Mouse (Mus musculus): Measurements from ENCODE around the gene Gpsm3. TPM values are rescaled to one million over a fixed set of nuclear protein-coding genes. Genes with fewer than 3 reads are reported as not detected.
"Not testable (repeated sequence)": the region's sequence is repeated elsewhere in the genome, so short reads cannot be mapped to it uniquely, and the experiment has no call there.

Gpsm3 gene
- total RNA-seq (2021) (1 to 10 TPM; 4.3 to 7.4 TPM), polyA plus RNA-seq (2012; rRNA removed) (8.0 and 10.0 TPM in 2 replicates)
- long read RNA-seq, partial matches to known transcripts, result 0 of 1 reads
- long read RNA-seq, other reads (novel, unspliced or antisense), result 0 of 1 reads

DNA sequence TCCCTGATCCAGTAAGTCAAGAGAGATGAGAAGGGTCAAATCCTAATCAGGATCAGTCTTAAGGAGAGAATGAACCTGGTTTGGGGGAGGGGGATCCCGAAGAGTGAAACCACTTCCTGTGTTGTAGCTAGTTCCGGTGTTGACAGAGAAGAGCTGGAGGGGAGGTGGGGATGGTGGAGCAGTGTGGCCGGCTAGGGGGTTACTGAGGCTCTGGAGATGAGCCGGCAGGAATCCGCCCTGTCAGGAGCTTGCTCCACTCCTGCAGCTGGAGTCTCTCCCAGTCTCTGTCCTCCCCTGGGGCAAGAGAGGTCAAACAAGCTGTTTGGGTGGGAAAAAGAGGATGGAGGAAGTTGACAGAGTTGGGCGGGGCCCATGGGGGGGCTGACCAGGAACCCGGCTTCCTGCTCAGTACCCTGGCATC is at the start of gene Gpsm3:
Gene Gpsm3 (plus strand): TSS at position 126 of the 421 bp plus-strand sequence.
- peak; percentile 54 for DNase-seq

DNA sequence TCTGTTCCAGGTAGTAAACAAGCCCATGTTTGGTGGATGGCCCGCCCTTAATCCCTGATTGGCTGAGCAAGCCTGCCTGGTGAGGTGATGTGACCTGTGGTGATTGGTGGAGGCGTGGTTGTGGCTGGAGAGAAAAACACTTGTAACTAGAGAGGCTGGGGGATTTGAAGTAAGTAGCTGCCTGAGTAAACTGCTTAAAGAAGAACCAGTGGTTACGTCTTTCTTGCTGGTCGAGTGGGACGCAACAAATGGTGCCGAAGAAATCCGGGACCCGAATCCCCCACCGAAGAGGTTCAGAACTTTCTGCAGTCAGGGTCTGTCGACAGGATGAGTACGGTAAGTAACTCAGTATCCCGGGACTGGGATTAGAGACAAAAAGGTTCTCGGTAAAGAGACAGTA is 46.0 kb upstream of the Gpsm3 start:
- DNase-seq, result not testable (repeated sequence)

DNA sequence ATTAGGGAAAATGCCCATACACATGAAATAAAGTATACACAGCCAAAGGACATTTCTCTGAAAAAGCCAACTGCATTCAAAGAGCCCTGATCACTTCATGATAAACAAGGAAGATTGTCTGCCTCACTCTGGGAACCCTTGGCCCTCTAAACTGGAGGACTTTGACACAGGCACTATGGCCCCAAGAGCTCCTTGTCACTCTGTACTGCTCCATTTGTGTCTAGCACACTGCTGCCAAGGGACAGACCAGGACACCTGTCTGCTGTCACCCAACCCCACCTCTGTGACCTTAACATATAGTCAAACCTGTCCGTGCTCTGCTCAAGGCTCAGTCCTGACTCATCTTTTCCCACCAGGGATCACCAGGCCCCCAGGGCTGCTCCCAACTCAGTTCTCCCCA is 42.8 kb upstream of the Gpsm3 start:
- DNase-seq, result no peak

DNA sequence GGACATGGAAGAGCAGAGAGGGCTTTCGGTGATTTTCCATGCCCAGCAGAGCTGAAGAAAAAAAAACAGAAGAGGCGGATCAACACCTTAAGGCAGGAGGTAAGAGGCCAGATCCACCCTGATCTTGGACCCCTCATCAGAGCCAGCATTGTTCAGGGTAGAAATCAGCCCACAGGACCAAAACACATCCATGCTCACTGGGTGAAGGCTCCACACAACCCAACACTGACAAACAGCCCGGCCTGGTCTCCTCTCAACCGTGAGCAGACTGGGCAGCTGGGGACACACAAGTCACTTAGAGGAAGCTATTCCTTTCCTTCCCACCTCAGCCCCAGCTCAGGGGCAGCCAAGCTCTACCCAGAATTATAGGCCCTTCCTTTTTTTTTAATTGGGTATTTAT is 42.0 kb upstream of the Gpsm3 start:
- no peak for DNase-seq

DNA sequence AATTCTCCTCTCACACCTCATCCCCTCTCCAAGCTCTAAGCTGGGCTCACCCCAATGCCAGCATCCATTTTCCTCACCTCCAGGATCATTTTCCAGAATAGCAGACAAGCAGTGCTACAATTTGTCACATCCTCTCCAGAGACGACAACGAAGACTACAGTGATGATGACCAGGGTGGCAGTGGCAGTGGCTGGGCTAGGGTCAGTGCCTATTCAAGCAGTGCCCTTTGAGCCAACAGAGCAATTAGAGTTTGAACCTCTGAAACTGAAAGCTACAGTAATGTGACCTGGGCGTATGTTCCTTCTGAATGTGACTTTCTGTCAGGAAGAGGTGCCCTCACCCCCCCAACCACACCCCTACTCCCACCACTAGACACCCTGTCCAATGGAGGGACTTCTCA is 40.5 kb upstream of the Gpsm3 start:
- no peak for DNase-seq

DNA sequence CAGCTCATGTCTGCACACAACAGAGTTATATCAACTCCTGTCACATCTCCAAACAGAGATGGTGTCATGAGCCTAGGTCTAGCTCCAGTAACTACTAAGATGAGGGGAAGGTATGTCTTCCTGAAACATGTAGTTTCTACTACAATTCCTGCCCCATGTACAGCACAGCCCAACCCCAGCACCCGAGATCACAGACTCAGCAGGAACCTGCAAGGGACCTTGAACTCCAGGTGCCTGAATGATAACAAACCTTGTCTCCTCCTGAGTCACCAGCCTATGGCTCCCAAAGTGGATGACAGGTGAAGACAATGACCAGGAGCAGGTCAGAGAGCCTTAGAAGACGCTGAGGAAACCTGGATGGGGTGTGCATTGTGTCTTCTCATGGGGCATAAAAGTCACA is 39.8 kb upstream of the Gpsm3 start:
- no peak for DNase-seq

DNA sequence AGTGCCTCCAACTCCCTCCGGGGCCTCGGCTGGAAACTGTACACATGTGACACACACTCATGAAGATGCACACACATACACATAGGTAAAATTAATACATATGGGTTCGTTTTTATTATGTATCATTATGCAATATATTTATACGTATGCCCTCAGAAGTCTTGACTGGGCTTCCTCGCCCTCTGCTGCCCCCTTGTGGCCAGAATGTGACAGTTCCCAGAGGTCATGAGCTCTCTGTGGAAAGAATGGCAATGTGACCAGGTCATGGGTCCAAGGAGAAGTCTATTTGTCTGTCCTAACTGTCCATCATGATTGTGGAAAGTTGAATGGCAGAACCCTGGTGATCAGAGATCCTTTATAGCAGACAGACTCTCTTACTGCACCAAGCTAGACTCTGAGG is 34.1 kb upstream of the Gpsm3 start:
- peak; percentile 82 for DNase-seq

DNA sequence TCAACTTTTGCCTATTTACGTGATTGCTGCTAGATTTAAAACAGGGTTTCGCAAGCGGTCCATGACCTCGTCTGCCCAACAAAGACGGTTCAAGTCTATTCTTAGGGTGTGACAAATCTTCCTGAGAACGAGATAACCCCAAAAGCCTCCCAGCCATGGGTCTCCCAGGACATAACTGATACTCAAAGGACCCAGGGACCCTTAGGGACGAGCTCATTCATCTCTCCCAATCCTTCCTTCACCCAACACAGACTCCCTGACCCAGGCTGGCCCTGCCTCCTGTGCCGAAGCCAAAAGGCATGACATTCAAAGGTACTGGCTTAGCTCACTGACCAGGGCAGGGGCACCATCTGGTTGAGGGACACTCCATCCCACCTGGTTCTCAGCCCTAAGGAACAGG is 33.2 kb upstream of the Gpsm3 start:
- peak; percentile 45 for DNase-seq

DNA sequence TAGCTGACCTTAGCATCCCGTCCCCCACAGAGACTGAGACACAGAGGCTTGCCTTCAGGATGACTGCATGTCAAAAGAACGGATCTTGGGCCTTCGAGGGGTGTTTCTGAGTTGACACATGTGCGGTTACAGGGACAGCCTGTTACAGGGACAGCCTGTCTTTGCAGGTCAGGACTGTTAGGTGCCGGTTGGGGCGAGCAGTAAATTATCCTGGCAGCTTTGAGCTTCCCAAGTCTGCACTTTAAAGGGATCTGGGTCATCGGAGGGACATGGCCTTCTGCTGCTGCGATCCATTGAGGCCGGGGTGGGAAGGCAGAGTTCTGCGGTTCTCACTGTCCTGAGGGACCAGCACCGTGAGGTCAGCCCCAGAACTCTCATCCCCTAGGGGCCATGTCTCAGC is 32.2 kb upstream of the Gpsm3 start:
- no peak for DNase-seq

DNA sequence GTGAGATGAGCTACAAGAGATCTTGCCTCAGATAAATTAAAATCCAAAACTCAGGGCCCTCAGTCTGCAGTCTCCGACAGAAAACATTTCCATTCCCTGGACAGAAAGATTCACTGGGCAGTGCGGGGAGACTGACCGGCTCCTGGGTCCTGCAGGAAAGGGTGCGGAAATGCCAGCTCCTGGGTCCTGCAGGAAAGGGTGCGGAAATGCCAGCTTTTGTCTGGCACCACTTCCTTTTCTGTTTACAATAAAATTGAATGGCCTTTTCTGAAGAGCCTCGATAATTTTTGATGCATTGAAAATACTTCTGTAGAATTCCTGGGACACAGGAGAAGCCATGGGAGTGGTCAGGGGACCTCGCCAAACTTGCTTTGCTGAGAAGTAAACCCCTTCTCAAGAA is 30.5 kb upstream of the Gpsm3 start:
- DNase-seq, result no peak

DNA sequence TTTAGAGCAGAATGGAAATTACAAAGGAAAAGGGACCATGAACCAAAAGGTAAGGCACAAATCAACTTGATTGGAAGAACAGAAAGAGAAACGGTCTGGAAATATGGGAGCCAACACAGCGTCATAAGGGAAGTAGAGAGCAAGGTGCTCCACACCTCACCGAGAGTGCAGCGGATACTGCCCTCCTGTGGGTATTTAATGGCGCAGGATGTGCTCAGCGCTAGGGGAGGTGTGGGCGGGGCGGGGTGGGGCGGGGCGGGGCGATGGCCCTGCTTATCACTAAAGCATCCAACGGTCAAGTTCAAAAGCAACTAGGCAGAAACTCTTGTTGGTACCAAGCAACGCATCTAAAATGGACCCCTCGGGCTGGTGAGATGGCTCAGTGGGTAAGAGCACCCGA is 29.7 kb upstream of the Gpsm3 start:
- DNase-seq, result no peak

DNA sequence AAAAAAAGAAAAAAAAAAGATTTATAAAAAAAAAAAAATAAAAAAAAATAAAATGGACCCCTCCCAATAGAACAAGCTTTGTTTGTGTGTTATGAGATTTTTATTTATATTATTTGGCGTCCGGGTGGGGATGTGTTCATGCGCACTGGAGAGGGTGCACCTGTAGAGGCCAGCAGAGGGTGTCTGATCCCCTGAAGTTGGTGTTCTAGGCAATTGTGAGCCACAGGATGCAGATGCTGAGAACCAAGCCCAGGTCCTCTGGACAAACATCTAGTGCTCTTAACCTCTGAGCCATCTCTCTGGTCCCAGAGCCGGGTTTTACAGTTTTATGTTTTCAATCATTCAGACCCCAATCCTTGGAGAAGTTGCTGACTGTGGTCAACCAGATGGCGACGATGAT is 29.2 kb upstream of the Gpsm3 start:
- no peak for DNase-seq

DNA sequence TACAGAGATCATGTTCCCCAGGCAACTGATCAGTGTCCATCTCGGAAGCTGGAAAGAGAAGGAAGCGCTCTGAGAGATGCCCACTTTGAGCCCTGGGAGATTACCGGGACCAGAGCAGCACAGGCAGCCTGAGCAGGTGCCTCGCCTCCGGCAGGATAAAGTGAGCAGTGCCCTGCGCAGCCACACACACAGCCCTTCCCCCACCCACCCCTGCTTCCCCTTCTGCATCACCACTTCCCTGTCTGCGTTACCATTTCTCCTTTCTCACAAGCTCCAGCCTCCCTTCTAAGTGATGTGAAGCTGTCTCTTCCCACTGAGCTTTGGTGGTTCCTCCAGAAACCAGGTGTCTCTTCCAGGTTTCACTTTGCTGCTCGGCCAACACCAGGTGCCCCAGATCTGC is 28.4 kb upstream of the Gpsm3 start:
- no peak for DNase-seq

DNA sequence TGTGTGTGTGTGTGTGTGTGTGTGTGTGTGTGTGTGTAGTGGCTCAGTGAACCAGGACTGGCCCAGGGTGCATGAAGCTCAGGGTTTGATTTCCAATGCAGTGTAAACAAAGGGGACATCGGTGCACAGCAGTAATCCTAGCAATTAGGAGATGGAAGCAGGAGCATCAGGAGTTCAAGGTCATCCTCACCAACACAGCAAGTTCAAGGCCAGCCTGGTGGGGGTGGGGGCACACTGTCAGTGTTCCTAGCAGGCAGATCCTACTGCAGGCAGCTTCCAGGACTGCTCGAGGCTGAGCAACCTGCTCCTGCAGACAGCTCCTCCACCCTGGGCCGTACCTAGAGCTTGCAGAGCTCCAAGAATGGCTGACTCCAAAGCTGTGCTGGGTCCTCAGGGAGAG is 27.0 kb upstream of the Gpsm3 start:
- DNase-seq, result no peak

DNA sequence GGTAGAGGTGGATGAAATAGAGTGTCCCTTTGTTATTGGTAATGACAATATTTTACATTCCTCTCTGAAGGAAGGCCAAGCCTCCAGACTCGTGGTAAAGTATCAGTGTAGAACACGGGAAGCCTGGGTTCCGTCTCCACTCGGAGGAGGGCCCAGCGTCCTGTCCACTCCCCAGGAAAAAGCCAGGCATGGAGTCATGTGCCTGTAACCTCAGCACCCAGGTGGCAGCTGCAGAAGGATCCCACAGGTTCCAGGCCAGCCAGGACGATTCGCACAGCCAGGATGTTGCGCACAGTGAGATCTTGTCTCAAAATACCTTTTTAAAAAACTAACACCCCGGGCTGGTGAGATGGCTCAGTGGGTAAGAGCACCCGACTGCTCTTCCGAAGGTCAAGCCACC is 26.3 kb upstream of the Gpsm3 start:
- DNase-seq, result no peak

DNA sequence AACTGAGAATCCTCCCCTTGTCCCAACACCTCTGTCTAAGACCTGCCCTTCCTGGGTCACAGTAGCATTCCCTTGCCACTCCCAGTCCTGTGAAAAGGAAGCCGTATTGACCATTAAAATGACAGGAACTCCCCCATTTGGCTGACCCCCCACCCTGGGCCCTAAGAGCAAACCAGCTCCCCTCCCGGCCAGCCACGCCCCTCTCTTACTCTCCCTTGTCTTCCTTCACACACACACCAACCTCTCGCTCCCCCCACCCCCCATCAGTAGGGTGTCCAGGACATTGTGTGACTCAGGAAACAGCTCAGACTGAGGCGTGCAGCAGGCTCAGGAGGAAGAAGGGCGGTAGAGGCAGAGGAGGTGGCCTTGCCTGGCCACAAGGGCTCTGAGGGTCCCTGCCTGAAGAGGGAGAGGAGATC is 25.6 kb upstream of the Gpsm3 start, which contains the start of gene Notch4:
Gene Notch4 (plus strand): TSS at position 266 of the 419 bp plus-strand sequence.
- DNase-seq, result peak; percentile 66

DNA sequence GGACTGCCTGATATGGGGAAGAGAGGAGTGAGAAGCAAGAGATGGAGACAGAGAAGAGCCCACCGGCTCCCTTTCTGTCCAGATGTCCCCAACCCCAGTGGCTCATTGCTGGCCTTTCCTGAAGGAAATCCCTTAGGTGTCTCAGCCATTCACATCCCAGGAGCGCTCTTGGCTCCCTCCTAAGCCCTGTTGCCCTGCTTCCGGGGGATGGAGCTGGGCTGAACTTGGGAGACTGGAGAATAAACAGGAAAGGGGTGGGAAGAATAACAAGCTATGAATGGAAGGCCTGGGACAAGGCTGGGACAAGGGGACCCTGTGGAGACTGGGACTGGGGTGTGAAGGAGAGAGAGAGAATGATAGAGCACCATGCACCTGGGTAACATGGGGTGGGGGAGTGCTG is 24.8 kb upstream of the Gpsm3 start:
- peak; percentile 49 for DNase-seq

DNA sequence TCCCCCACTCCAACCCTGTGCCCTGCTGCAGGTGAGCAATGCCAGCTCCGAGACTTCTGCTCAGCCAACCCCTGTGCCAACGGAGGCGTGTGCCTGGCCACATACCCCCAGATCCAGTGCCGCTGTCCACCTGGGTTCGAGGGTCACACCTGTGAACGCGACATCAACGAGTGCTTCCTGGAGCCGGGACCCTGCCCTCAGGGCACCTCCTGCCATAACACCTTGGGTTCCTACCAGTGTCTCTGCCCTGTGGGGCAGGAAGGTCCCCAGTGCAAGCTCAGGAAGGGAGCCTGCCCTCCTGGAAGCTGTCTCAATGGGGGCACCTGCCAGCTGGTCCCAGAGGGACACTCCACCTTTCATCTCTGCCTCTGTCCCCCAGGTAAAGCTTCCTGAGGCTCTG is 22.3 kb upstream of the Gpsm3 start:
- no peak for DNase-seq

DNA sequence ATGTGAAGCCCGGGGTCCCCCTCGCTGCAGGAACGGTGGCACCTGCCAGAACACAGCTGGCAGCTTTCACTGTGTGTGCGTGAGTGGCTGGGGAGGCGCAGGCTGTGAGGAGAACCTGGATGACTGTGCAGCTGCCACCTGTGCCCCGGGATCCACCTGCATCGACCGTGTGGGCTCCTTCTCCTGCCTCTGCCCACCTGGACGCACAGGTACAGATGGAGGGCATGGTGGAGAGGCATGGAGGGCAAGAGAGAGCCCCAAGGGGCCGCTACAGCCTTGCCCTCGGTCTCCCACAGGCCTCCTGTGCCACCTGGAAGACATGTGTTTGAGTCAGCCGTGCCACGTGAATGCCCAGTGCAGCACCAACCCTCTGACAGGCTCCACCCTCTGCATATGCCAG is 21.2 kb upstream of the Gpsm3 start:
- no peak for DNase-seq

DNA sequence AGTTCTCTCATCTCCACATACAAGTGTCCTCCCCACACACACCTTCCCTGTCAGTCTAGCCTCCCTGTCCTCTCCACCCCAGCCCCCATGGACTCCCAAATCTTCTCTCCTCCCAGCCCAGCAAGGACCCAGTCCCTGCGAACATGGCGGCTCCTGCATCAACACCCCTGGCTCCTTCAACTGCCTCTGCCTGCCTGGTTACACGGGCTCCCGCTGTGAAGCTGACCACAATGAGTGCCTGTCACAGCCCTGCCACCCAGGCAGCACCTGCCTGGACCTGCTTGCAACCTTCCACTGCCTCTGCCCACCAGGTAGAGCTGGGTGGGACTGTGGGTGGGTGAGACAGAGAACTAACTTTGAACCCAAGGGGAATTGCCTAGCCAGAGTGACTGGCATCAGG is 19.7 kb upstream of the Gpsm3 start:
- DNase-seq, result no peak

DNA sequence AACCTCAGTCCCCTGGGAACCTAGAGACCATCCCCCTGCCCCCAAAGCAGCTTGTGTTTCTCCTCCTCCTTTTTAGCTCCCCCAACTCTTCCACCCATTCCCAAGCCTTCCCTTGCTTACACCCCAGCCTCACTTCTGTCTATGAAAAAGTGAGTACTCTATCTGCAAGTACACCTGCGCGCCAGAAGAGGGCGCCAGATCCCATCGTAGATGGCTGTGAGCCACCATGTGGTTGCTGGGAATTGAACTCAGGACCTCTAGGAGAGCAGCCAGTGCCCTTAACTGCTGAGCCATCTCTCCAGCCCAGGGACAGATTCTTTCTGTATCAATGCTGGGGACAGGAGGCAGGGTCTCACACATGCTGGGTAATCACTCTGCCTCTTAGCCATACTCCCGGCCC is 17.7 kb upstream of the Gpsm3 start:
- DNase-seq, result no peak

DNA sequence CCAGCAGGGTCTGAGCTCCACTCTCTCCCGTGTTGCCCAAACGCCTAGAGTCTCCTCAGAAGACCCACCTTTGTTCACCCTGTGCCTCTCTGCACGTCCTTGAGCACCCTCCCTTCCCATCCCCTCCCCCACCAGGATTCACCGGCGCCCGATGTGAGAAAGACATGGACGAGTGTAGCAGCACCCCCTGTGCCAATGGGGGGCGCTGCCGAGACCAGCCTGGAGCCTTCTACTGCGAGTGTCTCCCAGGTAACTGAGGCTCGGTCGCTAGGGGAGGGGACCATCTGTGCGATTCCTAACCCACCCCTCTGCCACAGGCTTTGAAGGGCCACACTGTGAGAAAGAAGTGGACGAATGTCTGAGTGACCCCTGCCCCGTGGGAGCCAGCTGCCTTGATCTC is 17.2 kb upstream of the Gpsm3 start:
- no peak for DNase-seq

DNA sequence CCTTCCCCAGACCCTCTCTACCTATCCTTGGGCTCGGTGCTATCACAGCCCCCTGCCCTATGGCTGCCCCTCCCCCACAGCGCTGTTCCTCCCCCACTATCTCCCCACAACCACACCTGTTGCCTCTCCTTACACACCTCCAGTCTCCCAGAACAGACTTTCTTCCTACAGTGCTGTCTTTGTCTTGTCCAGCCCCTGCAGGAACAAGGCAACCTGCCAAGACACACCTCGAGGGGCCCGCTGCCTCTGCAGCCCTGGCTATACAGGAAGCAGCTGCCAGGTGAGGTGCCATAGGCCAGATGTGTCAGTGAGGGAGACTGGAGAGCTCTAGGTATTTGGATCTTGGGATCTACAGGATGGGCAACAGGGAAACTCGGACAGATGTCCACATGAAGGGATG is 13.0 kb upstream of the Gpsm3 start:
- no peak for DNase-seq

DNA sequence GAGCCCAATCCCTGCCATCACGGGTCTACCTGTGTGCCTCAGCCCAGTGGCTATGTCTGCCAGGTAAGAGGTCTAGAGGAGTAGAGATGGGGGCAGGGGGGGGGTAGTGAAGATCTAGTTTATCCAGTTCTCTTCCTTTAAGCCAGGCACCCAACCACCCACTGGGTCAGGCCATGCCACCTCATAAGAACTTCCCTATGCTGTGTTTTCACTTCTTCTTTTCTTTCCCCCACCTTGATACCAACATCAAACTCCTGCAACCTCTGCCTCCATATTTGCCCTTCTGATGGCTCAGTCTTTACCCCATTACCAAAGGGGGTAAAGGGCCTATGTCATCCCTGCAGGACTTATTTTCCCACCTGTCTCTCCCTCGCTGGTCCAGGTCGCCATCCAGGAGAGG is 11.5 kb upstream of the Gpsm3 start:
- DNase-seq, result no peak

DNA sequence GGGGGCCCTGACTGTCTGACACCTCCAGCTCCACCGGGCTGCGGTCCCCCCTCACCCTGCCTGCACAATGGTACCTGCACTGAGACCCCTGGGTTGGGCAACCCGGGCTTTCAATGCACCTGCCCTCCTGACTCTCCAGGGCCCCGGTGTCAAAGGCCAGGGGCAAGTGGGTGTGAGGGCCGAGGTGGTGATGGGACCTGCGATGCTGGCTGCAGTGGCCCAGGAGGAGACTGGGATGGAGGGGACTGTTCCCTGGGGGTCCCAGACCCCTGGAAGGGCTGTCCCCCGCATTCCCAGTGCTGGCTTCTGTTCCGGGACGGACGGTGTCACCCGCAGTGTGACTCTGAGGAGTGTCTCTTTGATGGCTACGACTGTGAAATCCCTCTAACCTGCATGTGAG is 7.1 kb upstream of the Gpsm3 start:
- no peak for DNase-seq
